Mouse (Mus musculus) midbrain, postnatal 0 days (tissue): ENCODE data around the gene Nmb. TPM values are rescaled to one million over a fixed set of nuclear protein-coding genes. Genes with fewer than 3 reads are reported as not detected.

Source experiments
- ATAC-seq: fragments of 200-750 bp; cut with Nextera tagmentation; 2 replicates; pipeline ENCODE4 v1.8.0; 2017; ENCODE audit warnings: moderate number of reproducible peaks, mild to moderate bottlenecking, moderate TSS enrichment, moderate library complexity; ENCODE audit not compliant: low FRiP score
- DNase-seq: peaks from one replicate; pipeline ENCODE4 v3.0.0-alpha.2; 2015; ENCODE audit warnings: low spot score
- H3K27ac ChIP-seq: fragments of 300-500 bp; sonication (generic); 2 replicates; pipeline ENCODE4 v1.5.1; 2014; ENCODE audit warnings: low read depth, mild to moderate bottlenecking, low read length, mixed read lengths
- H3K27me3 ChIP-seq: fragments of 300-500 bp; sonication (generic); 2 replicates; pipeline ENCODE4 v1.6.1; 2014; ENCODE audit warnings: low read length, control low read depth, mixed read lengths; ENCODE audit not compliant: insufficient read depth
- H3K36me3 ChIP-seq: fragments of 300-500 bp; sonication (generic); 2 replicates; pipeline ENCODE4 v1.6.1; 2014; ENCODE audit warnings: low read length, control low read depth, mixed read lengths; ENCODE audit not compliant: insufficient read depth
- H3K4me1 ChIP-seq: fragments of 300-500 bp; sonication (generic); 2 replicates; pipeline ENCODE4 v1.6.1; 2014; ENCODE audit warnings: mild to moderate bottlenecking, control low read depth, antibody characterized with exemption, low read length, mixed read lengths; ENCODE audit not compliant: insufficient read depth
- H3K4me2 ChIP-seq: fragments of 300-500 bp; sonication (generic); 2 replicates; pipeline ENCODE4 v1.6.1; 2014; ENCODE audit warnings: low read depth, mild to moderate bottlenecking, low read length, mixed read lengths; ENCODE audit not compliant: poor library complexity, severe bottlenecking
- H3K4me3 ChIP-seq: fragments of 300-500 bp; sonication (generic); 2 replicates; pipeline ENCODE4 v1.5.1; 2014; ENCODE audit warnings: low read depth, mild to moderate bottlenecking, low read length, moderate library complexity
- H3K9ac ChIP-seq: fragments of 300-500 bp; sonication (generic); replicated peaks from 2 replicates; pipeline ENCODE4 v1.6.1; 2014; ENCODE audit warnings: mild to moderate bottlenecking, low read length, moderate library complexity, mixed read lengths; ENCODE audit not compliant: poor library complexity, severe bottlenecking
- H3K9me3 ChIP-seq: fragments of 300-500 bp; sonication (generic); 2 replicates; pipeline ENCODE4 v1.6.1; 2016; ENCODE audit warnings: low read length, control low read depth
- CTCF ChIP-seq: IDR thresholded peaks from 2 replicates; pipeline ENCODE4 v1.5.1; 2016; ENCODE audit warnings: antibody characterized with exemption, mild to moderate bottlenecking
- WGBS: fragments of 180-500 bp; shearing (Covaris S2); extraction: QIAGEN DNeasy Blood & Tissue Kit; methylation state at CpG from one replicate; pipeline ENCODE4 v1.1.7; 2014; 5-methylcytosine and 5-hydroxymethylcytosine counted together
- polyA plus RNA-seq: library from polyadenylated mRNA; unstranded; fragments of >200 nt; fragmentation: Nextera tagmentation; extraction: Ambion mirVana; gene quantifications from 2 replicates; pipeline ENCODE4 v1.2.1, GENCODE M21; 2015
- total RNA-seq: library from RNA; depleted of rRNA; stranded (reverse); fragments of >200 nt; gene quantifications from 2 replicates; pipeline ENCODE4 v1.2.3, GENCODE M21; 2014

The Nmb gene
- total and polyA plus RNA-seq, 2 experiments from 2014 or later = 9.4 to 13.0 TPM

- 94% methylated on average over 2 of the region's 2 CpGs for WGBS
- DNase-seq (no peak), ATAC-seq (no peak)
- no peak for TF ChIP-seq CTCF
- Histone ChIP-seq H3K27ac (no peak overlapping the region), H3K4me2 (no peak overlapping the region), H3K27me3 (no peaks in the 10 kb centered on the region), H3K4me3 (no peak overlapping the region), H3K36me3 (peaks cover 10% of the 10 kb centered on the region), H3K9me3 (no peaks in the 10 kb centered on the region), H3K9ac (no peak overlapping the region), H3K4me1 (no peaks in the 10 kb centered on the region)
Observed at GRCm38 (mm10) chr7:80923165-80923564, 18.3 kb upstream of the Nmb start.

- no peak for DNase-seq
- Histone ChIP-seq H3K9me3 (no peaks in the 10 kb centered on the region), H3K36me3 (peaks cover 27% of the 10 kb centered on the region), H3K4me1 (no peaks in the 10 kb centered on the region), H3K9ac (no peak overlapping the region), H3K4me3 (no peak overlapping the region), H3K27ac (no peak overlapping the region), H3K27me3 (no peaks in the 10 kb centered on the region), H3K4me2 (no peak overlapping the region)
- ATAC-seq = no peak
- TF ChIP-seq CTCF = no peak
- 98% methylated on average over 5 of the region's 5 CpGs for WGBS
Observed at GRCm38 (mm10) chr7:80919647-80920008, 14.8 kb upstream of the Nmb start.

DNA sequence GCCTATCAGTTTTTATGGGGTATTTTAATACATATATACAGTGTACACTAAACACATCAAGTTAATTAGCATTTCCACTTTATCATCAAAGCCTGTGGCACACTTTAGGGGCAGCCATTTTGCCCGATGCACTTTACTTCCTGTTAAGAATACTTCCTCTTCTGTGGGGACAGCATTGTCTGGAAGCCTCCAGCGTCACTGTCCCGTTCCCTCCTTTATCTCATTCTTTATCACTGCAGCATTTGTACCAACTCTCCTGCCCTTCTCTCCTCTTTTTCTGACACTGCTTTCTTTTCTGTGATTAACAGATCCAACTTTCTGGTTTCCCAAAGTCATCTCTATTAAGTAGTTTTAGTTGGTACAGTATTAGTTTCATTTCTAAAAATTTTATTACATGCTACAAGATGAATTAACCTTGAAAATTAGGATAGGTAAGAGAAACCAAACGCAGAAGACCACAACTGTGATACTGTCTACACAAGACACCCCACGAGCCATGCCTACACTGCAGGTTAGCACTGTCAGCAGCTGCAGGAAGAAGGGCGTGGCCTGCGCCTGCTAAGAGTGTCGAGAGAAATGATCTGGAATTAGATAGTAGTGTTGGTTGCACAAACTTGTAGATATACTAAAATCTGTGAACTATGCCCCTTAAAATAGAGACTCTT is 14.2 kb upstream of the Nmb start:
- Histone ChIP-seq H3K4me3 (no peak overlapping the region), H3K9ac (no peak overlapping the region), H3K4me2 (no peak overlapping the region), H3K9me3 (no peaks in the 10 kb centered on the region), H3K4me1 (no peaks in the 10 kb centered on the region), H3K27ac (no peak overlapping the region), H3K36me3 (peaks cover 27% of the 10 kb centered on the region), H3K27me3 (no peaks in the 10 kb centered on the region)
- TF ChIP-seq CTCF = no peak
- ATAC-seq = no peak
- WGBS = 88% methylated on average over 8 of the region's 8 CpGs
- no peak for DNase-seq

DNA sequence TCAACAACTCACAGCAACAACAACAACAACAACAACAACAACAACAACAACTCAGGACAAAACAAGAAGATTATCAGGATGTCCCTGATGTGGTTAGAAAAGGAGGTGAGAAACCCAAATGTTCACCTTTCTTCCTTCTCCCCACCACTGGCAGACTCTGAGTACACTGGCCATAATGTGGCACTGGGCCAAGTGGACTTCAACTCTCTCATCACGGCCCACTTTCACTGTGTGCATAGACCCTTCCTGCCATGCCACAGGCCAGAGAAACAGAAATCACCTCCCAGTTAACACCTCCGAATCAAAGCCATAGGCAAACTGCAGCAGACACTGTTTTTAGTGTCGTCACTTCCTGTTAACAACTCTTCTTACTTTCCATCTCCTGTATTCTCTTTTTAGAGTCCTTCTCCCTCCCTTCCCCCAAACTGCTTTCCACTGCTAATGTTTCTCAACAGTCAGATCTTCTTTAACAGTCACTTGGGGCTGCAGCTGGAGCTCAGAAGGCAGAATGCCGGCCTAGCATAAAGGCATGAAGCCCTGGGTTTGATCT is 13.1 kb upstream of the Nmb start:
- DNase-seq (no peak), ATAC-seq (no peak)
- Histone ChIP-seq H3K4me1 (no peaks in the 10 kb centered on the region), H3K4me2 (no peak overlapping the region), H3K9ac (no peak overlapping the region), H3K27ac (no peak overlapping the region), H3K27me3 (no peaks in the 10 kb centered on the region), H3K4me3 (no peak overlapping the region), H3K36me3 (peaks cover 27% of the 10 kb centered on the region), H3K9me3 (no peaks in the 10 kb centered on the region)
- TF ChIP-seq CTCF = no peak
- 85% methylated on average over 4 of the region's 4 CpGs for WGBS

- DNase-seq = no peak
- Histone ChIP-seq H3K9me3 (no peaks in the 10 kb centered on the region), H3K4me1 (no peaks in the 10 kb centered on the region), H3K9ac (no peak overlapping the region), H3K4me2 (no peak overlapping the region), H3K4me3 (no peak overlapping the region), H3K27me3 (no peaks in the 10 kb centered on the region), H3K36me3 (peaks cover 31% of the 10 kb centered on the region), H3K27ac (no peak overlapping the region)
- TF ChIP-seq CTCF = no peak
- ATAC-seq = no peak
- WGBS = 94% methylated on average over 8 of the region's 8 CpGs
Observed at GRCm38 (mm10) chr7:80912496-80912895, 7.6 kb upstream of the Nmb start.

GRCm38 (mm10) chr7:80911053-80911452 is 6.2 kb upstream of the Nmb start:
- Histone ChIP-seq H3K36me3 (peaks cover 31% of the 10 kb centered on the region), H3K4me1 (no peaks in the 10 kb centered on the region)
- WGBS = 85% methylated on average over 7 of the region's 7 CpGs

More at GRCm38 (mm10) chr7:80911053-80911452, 6.2 kb upstream of the Nmb start:
- Histone ChIP-seq H3K27me3 (no peaks in the 10 kb centered on the region), H3K27ac (no peak overlapping the region), H3K9ac (no peak overlapping the region), H3K4me2 (no peak overlapping the region), H3K4me3 (no peak overlapping the region), H3K9me3 (no peaks in the 10 kb centered on the region)
- ATAC-seq = no peak
- no peak for DNase-seq
- TF ChIP-seq CTCF = no peak
